Mouse (Mus musculus) intestine, postnatal 0 days (tissue): ENCODE data around the gene BC048562. TPM values are rescaled to one million over a fixed set of nuclear protein-coding genes. Genes with fewer than 3 reads are reported as not detected.

Source experiments
- ATAC-seq: fragments of 200-750 bp; cut with Nextera tagmentation; 2 replicates; pipeline ENCODE4 v1.8.0; 2017; ENCODE audit warnings: mild to moderate bottlenecking, moderate TSS enrichment, moderate library complexity
- H3K27ac ChIP-seq: fragments of 300-500 bp; sonication (generic); 2 replicates; pipeline ENCODE4 v1.5.1; 2014; ENCODE audit warnings: mild to moderate bottlenecking, low read depth, low read length, moderate library complexity
- H3K27me3 ChIP-seq: fragments of 300-500 bp; sonication (generic); replicated peaks from 2 replicates; pipeline ENCODE4 v1.6.1; 2014; ENCODE audit warnings: low read length, mixed read lengths; ENCODE audit not compliant: control insufficient read depth, insufficient read depth
- H3K36me3 ChIP-seq: fragments of 300-500 bp; sonication (generic); 2 replicates; pipeline ENCODE4 v1.6.1; 2014; ENCODE audit warnings: mild to moderate bottlenecking, moderate library complexity; ENCODE audit not compliant: control insufficient read depth, insufficient read depth
- H3K4me1 ChIP-seq: fragments of 300-500 bp; sonication (generic); replicated peaks from 2 replicates; pipeline ENCODE4 v1.6.1; 2014; ENCODE audit warnings: antibody characterized with exemption, low read length, mixed read lengths; ENCODE audit not compliant: control insufficient read depth, insufficient read depth
- H3K4me2 ChIP-seq: fragments of 300-500 bp; sonication (generic); replicated peaks from 2 replicates; pipeline ENCODE4 v1.6.1; 2014; ENCODE audit warnings: low read depth, mild to moderate bottlenecking, moderate library complexity
- H3K4me3 ChIP-seq: fragments of 300-500 bp; sonication (generic); 2 replicates; pipeline ENCODE4 v1.5.1; 2014; ENCODE audit warnings: low read depth, low read length
- H3K9ac ChIP-seq: fragments of 300-500 bp; sonication (generic); 2 replicates; pipeline ENCODE4 v1.6.1; 2014; ENCODE audit warnings: mild to moderate bottlenecking, low read depth, low read length
- H3K9me3 ChIP-seq: fragments of 300-500 bp; sonication (generic); 2 replicates; pipeline ENCODE4 v1.6.1; 2016; ENCODE audit warnings: mixed run types; ENCODE audit not compliant: control insufficient read depth
- CTCF ChIP-seq: sonication (generic); IDR thresholded peaks from 2 replicates; pipeline ENCODE4 v1.5.1; 2016; ENCODE audit warnings: low read depth, mild to moderate bottlenecking, control low read depth, antibody characterized with exemption, moderate library complexity
- WGBS: fragments of 180-500 bp; shearing (Covaris S2); extraction: QIAGEN DNeasy Blood & Tissue Kit; methylation state at CpG from one replicate; pipeline ENCODE4 v1.1.7; 2014; 5-methylcytosine and 5-hydroxymethylcytosine counted together
- polyA plus RNA-seq: library from polyadenylated mRNA; unstranded; fragments of >200 nt; fragmentation: Nextera tagmentation; extraction: Ambion mirVana; gene quantifications from 2 replicates; pipeline ENCODE4 v1.2.1, GENCODE M21; 2015

BC048562 gene
- polyA plus RNA-seq, 1 experiment from 2014 or later = not detected

DNA sequence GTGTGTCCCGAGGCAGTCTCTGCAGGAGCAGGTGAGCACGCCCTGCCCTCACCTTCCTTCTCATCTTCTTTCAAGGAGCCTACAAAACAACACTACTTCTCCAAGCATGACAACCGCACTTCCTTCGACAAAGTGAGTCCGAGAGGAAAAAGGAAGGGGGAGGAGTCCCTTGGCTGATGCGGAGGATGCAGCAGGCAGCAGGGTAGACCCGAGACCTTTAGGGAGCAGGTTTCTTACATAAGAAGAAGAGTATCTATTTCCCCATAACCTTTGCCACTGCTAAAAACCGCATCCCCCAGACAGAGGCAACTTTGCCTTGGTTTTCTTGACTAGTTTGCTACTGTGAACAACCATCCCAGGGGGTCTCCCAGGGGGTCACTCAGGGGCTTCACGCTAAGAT is 8.8 kb downstream of the BC048562 start:
- H3K4me2 ChIP-seq = no peak overlapping the region
- no peaks in the 10 kb centered on the region for H3K27me3 ChIP-seq
- no peak overlapping the region for H3K9ac ChIP-seq
- no peak overlapping the region for H3K27ac ChIP-seq
- H3K4me3 ChIP-seq = no peak overlapping the region
- no peaks in the 10 kb centered on the region; the same call in 1 of the 2 replicates for H3K36me3 ChIP-seq
- TF ChIP-seq CTCF = no peak
- no peaks in the 10 kb centered on the region for H3K9me3 ChIP-seq
- WGBS = 69% methylated on average over 9 of the region's 9 CpGs
- no peaks in the 10 kb centered on the region for H3K4me1 ChIP-seq
- no peak for ATAC-seq

DNA sequence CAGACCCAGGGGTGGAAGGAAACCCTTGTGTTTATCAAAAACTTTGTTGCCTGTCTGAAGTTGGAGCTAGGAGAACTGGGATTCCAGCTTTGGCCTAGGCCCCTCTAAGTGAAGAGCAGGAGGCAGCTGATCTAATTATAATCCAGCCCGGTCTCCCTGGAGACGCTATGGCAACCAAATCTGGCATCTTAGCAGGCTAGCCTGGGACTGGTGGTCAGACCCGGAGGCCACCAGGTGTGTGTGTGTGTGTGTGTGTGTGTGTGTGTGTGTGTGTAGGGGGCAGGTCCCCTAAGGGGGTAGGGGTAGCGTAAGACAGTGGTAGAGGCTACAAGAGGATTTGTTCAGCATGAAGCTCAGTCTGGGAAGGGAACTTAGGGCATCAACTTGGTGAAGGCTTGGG is 13.6 kb downstream of the BC048562 start:
- Histone ChIP-seq H3K4me2 (no peak overlapping the region), H3K27ac (no peak overlapping the region), H3K27me3 (no peaks in the 10 kb centered on the region), H3K9ac (no peak overlapping the region), H3K4me1 (peaks cover 16% of the 10 kb centered on the region; the same call in 1 of the 2 replicates), H3K36me3 (no peaks in the 10 kb centered on the region; the same call in 1 of the 2 replicates), H3K9me3 (no peaks in the 10 kb centered on the region), H3K4me3 (no peak overlapping the region)
- no peak for TF ChIP-seq CTCF
- 67% methylated on average over 4 of the region's 4 CpGs for WGBS
- ATAC-seq = no peak

DNA sequence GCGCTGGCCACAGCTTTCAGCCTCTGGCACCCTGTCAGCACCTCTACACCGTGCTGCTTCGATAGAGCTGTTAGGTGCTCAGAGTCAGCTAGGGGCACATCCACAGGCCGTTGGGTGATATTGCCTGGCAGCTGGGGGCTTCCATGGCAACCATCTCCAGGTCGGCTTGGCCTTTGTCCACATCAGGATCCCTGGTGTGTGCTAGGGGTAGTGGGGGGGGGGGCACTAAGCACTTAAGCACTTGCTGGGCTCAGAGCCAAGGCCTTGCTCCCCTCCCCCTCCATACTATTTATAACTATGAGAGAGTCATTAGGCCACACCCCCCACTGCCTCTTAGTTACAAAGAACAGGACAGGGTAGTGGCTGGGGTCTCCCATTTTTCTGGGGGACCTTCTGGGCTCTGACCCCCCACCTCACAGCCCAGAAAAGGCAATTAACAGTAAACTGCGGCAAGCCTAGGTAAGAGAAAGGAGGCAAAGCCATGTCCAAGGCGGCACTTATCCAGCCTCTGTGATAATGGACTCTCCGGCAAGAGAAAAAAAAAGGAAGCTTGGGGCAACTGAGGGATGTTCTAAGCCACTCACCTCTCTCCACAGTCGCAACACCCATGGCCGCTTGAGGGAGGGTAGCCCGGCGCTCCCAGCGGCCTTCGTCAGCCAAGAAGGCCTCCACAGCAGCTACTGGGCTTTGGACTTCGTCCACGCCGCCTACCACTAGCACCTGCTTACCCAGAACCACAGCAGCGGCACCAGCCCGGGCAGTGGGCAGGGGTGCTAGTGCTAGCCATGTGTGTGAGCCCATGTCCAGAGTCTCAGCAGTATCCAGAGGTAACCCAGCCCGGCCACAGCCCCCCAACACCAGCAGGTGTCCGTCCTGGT is 14.2 kb downstream of the BC048562 start:
- H3K9ac ChIP-seq = no peak overlapping the region
- H3K4me1 ChIP-seq = peaks cover 16% of the 10 kb centered on the region; the same call in 1 of the 2 replicates
- H3K27me3 ChIP-seq = no peaks in the 10 kb centered on the region
- WGBS = 43% methylated on average over 21 of the region's 21 CpGs
- ATAC-seq = peak; percentile 37; the same call in 1 of the 2 replicates
- no peaks in the 10 kb centered on the region; the same call in 1 of the 2 replicates for H3K36me3 ChIP-seq
- no peak overlapping the region for H3K4me3 ChIP-seq
- H3K9me3 ChIP-seq = no peaks in the 10 kb centered on the region
- H3K27ac ChIP-seq = peak overlapping the region; percentile 15; the same call in 1 of the 2 replicates
- TF ChIP-seq CTCF = no peak
- H3K4me2 ChIP-seq = peak overlapping the region; percentile 92

- WGBS = 64% methylated on average over 6 of the region's 6 CpGs
- H3K4me3 ChIP-seq = no peak overlapping the region
Observed at GRCm38 (mm10) chr9:108451170-108451493, 14.8 kb downstream of the BC048562 start.

GRCm38 (mm10) chr9:108451519-108452160 is 15.4 kb downstream of the BC048562 start:
- Histone ChIP-seq H3K4me1 (peaks cover 16% of the 10 kb centered on the region; the same call in 1 of the 2 replicates), H3K9ac (peak overlapping the region; percentile 51; the same call in 1 of the 2 replicates), H3K27ac (no peak overlapping the region), H3K4me3 (peak overlapping the region; percentile 58), H3K27me3 (no peaks in the 10 kb centered on the region), H3K36me3 (no peaks in the 10 kb centered on the region; the same call in 1 of the 2 replicates), H3K9me3 (no peaks in the 10 kb centered on the region), H3K4me2 (peak overlapping the region; percentile 92)
- TF ChIP-seq CTCF = no peak
- WGBS = 57% methylated on average over 6 of the region's 6 CpGs
- no peak for ATAC-seq

More at GRCm38 (mm10) chr9:108451170-108451493, 14.8 kb downstream of the BC048562 start:
- peaks cover 16% of the 10 kb centered on the region; the same call in 1 of the 2 replicates for H3K4me1 ChIP-seq
- no peak overlapping the region for H3K9ac ChIP-seq
- H3K4me2 ChIP-seq = peak overlapping the region; percentile 92
- H3K27me3 ChIP-seq = no peaks in the 10 kb centered on the region
- H3K9me3 ChIP-seq = no peaks in the 10 kb centered on the region
- H3K36me3 ChIP-seq = no peaks in the 10 kb centered on the region; the same call in 1 of the 2 replicates
- TF ChIP-seq CTCF = no peak
- H3K27ac ChIP-seq = no peak overlapping the region
- ATAC-seq = no peak

GRCm38 (mm10) chr9:108452291-108452906 is 16.1 kb downstream of the BC048562 start:
- peak overlapping the region; percentile 60 for H3K27ac ChIP-seq
- peak; percentile 77 for ATAC-seq
- peak overlapping the region; percentile 51 for H3K9ac ChIP-seq
- no peaks in the 10 kb centered on the region; the same call in 1 of the 2 replicates for H3K36me3 ChIP-seq
- H3K9me3 ChIP-seq = no peaks in the 10 kb centered on the region
- peak overlapping the region; percentile 92 for H3K4me2 ChIP-seq
- WGBS = 1% methylated on average over 40 of the region's 40 CpGs
- peak; percentile 90 for TF ChIP-seq CTCF
- H3K4me3 ChIP-seq = peak overlapping the region; percentile 58
- H3K4me1 ChIP-seq = peaks cover 16% of the 10 kb centered on the region; the same call in 1 of the 2 replicates
- H3K27me3 ChIP-seq = no peaks in the 10 kb centered on the region
